Mouse (Mus musculus): ENCODE measurements around the gene Tsen2. TPM values are rescaled to one million over a fixed set of nuclear protein-coding genes. Genes with fewer than 3 reads are reported as not detected.

Gene Tsen2
- polyA plus RNA-seq (2014; fragmentation: Nextera tagmentation; extraction: Ambion mirVana), result 27.7 and 31.7 TPM in 2 replicates

DNA sequence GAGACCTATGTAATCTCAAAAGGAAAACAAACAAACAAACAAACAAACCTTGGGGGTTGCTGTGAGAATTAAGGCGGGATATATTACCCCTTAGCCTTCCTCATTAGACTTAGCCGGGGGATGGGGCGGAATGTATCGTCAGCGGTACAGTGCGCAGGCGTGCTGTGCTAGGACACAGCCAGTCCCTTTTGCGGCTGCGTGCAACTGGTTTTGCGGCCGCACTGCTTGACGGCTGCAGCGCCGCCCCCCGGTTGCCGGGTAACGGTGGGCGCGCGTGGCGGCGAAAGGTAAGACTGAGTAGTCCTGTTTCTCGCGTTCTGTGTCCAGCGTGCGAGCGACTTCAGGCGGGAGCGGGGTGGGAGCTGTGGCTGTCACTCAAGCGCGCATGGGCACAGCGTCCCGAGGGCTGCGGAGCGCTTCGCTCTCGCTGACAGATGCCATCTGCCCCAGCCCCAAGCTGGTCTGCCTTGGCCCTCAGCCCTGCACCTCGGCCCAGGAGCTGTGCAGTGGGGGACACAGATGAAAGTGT, at the start of gene Tsen2:
Gene Tsen2, plus strand, starts transcription at position 223 of the 529 bp plus-strand sequence.
- WGBS, result under 1% methylated on average over 38 of the region's 38 CpGs
- H3K36me3 ChIP-seq (ENCODE audit: control insufficient read depth, insufficient read depth, low read length), result peaks cover 5% of the 10 kb centered on the region
- no peaks in the 10 kb centered on the region for H3K9me3 ChIP-seq (ENCODE audit: control insufficient read depth, low read depth, low read length)
- H3K4me3 ChIP-seq (ENCODE audit: low read depth, low read length), result peak within 1 kb of the TSS; percentile 50
- H3K9ac ChIP-seq (replicated peaks; ENCODE audit: low read depth, low read length), result peak within 1 kb of the TSS; percentile 60
- no peaks in the 10 kb centered on the region for H3K27me3 ChIP-seq (ENCODE audit: control insufficient read depth, insufficient read depth, low read length)
- ATAC-seq (ENCODE audit: insufficient number of reproducible peaks, insufficient read depth, low FRiP score, low read depth), result peak; percentile 92
- H3K4me1 ChIP-seq (ENCODE audit: control insufficient read depth, insufficient read depth, low read length), result no peaks in the 10 kb centered on the region
- H3K4me2 ChIP-seq (replicated peaks; ENCODE audit: low read depth, low read length), result peak within 1 kb of the TSS; percentile 46
- peak within 1 kb of the TSS; percentile 48; the same call in 1 of the 2 replicates for H3K27ac ChIP-seq (ENCODE audit: low read length)

DNA sequence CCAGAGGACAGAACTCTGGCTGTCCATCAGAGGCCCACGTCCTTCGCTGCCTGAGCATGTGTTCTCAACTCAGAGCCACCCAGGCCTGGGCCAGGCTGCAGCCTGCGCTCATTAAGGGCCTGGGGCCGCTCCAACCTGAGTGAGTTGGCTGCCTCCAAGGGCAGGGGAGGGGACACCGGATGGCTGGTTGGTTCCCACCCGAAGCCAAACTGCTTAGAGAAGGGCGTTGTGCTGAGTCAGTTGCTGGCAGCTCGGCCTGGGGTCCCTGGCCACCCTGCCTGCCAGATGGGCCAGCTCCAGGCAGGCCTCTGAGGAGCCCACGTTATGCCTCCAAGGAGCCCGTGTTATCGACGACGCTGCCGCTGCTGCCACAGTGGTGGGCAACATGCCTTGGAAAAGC, 44.9 kb upstream of the Tsen2 start:
- Histone ChIP-seq H3K36me3 (ENCODE audit: control insufficient read depth, insufficient read depth, low read length) (no peaks in the 10 kb centered on the region), H3K4me2 (replicated peaks; ENCODE audit: low read depth, low read length) (no peak overlapping the region), H3K27me3 (ENCODE audit: control insufficient read depth, insufficient read depth, low read length) (no peaks in the 10 kb centered on the region), H3K4me3 (ENCODE audit: low read depth, low read length) (no peak overlapping the region), H3K9me3 (ENCODE audit: control insufficient read depth, low read depth, low read length) (no peaks in the 10 kb centered on the region), H3K27ac (ENCODE audit: low read length) (no peak overlapping the region), H3K9ac (replicated peaks; ENCODE audit: low read depth, low read length) (no peak overlapping the region), H3K4me1 (ENCODE audit: control insufficient read depth, insufficient read depth, low read length) (0 out of 2 replicates have a peak, but pooled peaks cover 2% of the 10 kb centered on the region)
- 79% methylated on average over 14 of the region's 14 CpGs for WGBS
- ATAC-seq (ENCODE audit: insufficient number of reproducible peaks, insufficient read depth, low FRiP score, low read depth), result no peak

DNA sequence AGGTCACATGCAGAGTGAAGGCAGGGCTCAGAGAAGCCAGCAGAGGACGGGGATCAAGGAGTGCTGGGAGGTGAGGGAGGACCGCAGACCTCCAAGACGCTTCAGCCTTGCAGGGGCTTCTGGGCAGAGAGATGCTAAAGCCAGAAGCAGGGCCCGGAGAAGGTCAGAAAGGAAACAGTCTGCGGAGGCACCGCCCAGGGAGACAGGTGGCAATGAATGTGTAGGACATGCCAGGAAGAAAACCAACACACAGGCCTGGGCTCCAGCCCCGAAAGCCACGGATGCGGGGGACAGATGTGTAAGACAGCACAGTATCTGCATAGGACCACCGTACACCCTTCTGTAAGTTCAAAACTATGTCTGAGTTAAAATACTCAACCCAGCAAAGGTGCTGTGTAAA, 44.2 kb upstream of the Tsen2 start:
- 0 out of 2 replicates have a peak, but pooled peaks cover 2% of the 10 kb centered on the region for H3K4me1 ChIP-seq (ENCODE audit: control insufficient read depth, insufficient read depth, low read length)
- no peak overlapping the region for H3K4me3 ChIP-seq (ENCODE audit: low read depth, low read length)
- no peaks in the 10 kb centered on the region for H3K9me3 ChIP-seq (ENCODE audit: control insufficient read depth, low read depth, low read length)
- H3K4me2 ChIP-seq (replicated peaks; ENCODE audit: low read depth, low read length), result no peak overlapping the region
- no peak overlapping the region for H3K27ac ChIP-seq (ENCODE audit: low read length)
- no peaks in the 10 kb centered on the region for H3K27me3 ChIP-seq (ENCODE audit: control insufficient read depth, insufficient read depth, low read length)
- WGBS, result 81% methylated on average over 10 of the region's 10 CpGs
- no peaks in the 10 kb centered on the region for H3K36me3 ChIP-seq (ENCODE audit: control insufficient read depth, insufficient read depth, low read length)
- H3K9ac ChIP-seq (replicated peaks; ENCODE audit: low read depth, low read length), result no peak overlapping the region
- ATAC-seq (ENCODE audit: insufficient number of reproducible peaks, insufficient read depth, low FRiP score, low read depth), result no peak

DNA sequence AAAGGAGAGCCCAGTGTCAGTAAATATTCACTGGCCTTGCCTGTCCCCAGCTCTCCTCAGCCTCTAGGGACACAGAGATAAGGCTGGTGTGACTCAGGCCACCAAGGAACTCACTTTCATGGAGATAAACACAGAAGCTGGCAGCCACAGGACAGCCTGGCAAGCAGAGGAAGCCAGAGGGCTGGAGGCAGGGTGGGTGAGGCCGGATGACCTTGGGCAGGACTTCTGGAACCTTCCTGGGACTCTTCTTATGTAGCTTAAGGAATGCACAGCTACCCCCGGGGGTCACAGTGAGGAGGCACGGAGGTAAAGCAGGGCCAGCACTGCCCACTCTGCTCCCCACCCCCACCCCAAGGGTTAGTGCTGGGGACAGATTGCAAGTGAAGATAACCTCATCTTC, 43.3 kb upstream of the Tsen2 start:
- Histone ChIP-seq H3K4me2 (replicated peaks; ENCODE audit: low read depth, low read length) (no peak overlapping the region), H3K36me3 (ENCODE audit: control insufficient read depth, insufficient read depth, low read length) (no peaks in the 10 kb centered on the region), H3K4me3 (ENCODE audit: low read depth, low read length) (no peak overlapping the region), H3K27ac (ENCODE audit: low read length) (no peak overlapping the region), H3K9ac (replicated peaks; ENCODE audit: low read depth, low read length) (no peak overlapping the region), H3K9me3 (ENCODE audit: control insufficient read depth, low read depth, low read length) (no peaks in the 10 kb centered on the region), H3K4me1 (ENCODE audit: control insufficient read depth, insufficient read depth, low read length) (0 out of 2 replicates have a peak, but pooled peaks cover 2% of the 10 kb centered on the region), H3K27me3 (ENCODE audit: control insufficient read depth, insufficient read depth, low read length) (no peaks in the 10 kb centered on the region)
- no peak for ATAC-seq (ENCODE audit: insufficient number of reproducible peaks, insufficient read depth, low FRiP score, low read depth)
- 50% methylated on average over 3 of the region's 3 CpGs for WGBS

DNA sequence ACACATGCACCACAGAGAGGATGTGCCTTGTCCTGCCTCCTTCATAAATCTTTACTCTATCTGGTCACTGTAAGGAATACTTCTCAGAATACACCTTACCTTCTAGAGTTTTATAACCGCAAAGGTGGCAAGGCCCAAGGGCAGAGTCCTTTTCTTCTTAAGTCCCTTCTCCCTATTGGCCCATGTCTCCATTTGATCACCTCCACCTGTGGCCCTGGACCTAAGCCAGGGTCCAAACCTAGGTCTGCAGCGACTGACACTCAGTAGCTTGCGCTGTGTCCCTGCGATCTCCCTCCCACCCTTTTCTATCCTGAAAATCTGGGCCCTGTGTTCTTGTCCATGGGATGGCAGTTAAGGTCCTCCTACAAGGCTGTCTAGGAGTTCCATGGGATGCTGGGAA, 41.4 kb upstream of the Tsen2 start:
- H3K4me1 ChIP-seq (ENCODE audit: control insufficient read depth, insufficient read depth, low read length), result 0 out of 2 replicates have a peak, but pooled peaks cover 2% of the 10 kb centered on the region
- WGBS, result 95% methylated on average over 4 of the region's 4 CpGs
- ATAC-seq (ENCODE audit: insufficient number of reproducible peaks, insufficient read depth, low FRiP score, low read depth), result no peak
- H3K9ac ChIP-seq (replicated peaks; ENCODE audit: low read depth, low read length), result no peak overlapping the region
- no peak overlapping the region for H3K4me2 ChIP-seq (replicated peaks; ENCODE audit: low read depth, low read length)
- H3K36me3 ChIP-seq (ENCODE audit: control insufficient read depth, insufficient read depth, low read length), result no peaks in the 10 kb centered on the region
- no peaks in the 10 kb centered on the region for H3K9me3 ChIP-seq (ENCODE audit: control insufficient read depth, low read depth, low read length)
- H3K4me3 ChIP-seq (ENCODE audit: low read depth, low read length), result no peak overlapping the region
- H3K27ac ChIP-seq (ENCODE audit: low read length), result no peak overlapping the region; the same call in 1 of the 2 replicates
- H3K27me3 ChIP-seq (ENCODE audit: control insufficient read depth, insufficient read depth, low read length), result no peaks in the 10 kb centered on the region

DNA sequence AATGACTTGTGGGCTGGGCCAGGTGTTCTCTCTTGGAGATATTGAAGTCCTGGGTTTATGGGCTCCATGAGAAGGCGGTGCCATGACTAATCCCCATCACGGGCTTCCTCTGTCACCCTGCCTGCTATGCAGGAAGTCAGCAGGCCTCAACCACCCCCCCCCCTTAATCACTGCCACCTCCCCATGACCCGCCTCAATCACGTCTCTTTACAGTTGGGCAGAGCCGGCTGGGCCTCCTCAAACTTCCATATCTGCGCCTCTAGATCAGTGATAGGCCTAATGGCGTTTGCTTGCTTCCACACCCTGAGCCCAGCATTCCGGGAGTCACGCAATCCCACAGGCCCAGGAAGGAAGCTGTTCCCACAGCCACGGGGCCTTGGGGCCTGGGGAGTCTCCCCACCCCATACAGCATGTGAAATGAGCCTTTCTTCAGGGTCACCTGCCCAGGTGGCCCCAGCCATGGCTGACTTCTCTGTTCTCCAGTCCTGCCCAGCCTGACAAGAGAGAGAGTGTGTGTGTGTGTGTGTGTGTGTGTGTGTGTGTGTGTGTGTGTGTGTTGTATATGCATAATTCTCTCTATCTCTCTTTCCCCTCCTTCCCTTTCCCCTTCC, 40.8 kb upstream of the Tsen2 start:
- Histone ChIP-seq H3K9ac (replicated peaks; ENCODE audit: low read depth, low read length) (no peak overlapping the region), H3K9me3 (ENCODE audit: control insufficient read depth, low read depth, low read length) (no peaks in the 10 kb centered on the region; the same call in 1 of the 2 replicates), H3K36me3 (ENCODE audit: control insufficient read depth, insufficient read depth, low read length) (no peaks in the 10 kb centered on the region), H3K27ac (ENCODE audit: low read length) (0 out of 2 replicates have a peak overlapping the region, but pooled peaks have one; percentile 29), H3K4me3 (ENCODE audit: low read depth, low read length) (no peak overlapping the region), H3K27me3 (ENCODE audit: control insufficient read depth, insufficient read depth, low read length) (no peaks in the 10 kb centered on the region), H3K4me1 (ENCODE audit: control insufficient read depth, insufficient read depth, low read length) (0 out of 2 replicates have a peak, but pooled peaks cover 2% of the 10 kb centered on the region), H3K4me2 (replicated peaks; ENCODE audit: low read depth, low read length) (no peak overlapping the region)
- WGBS, result 67% methylated on average over 10 of the region's 10 CpGs
- ATAC-seq (ENCODE audit: insufficient number of reproducible peaks, insufficient read depth, low FRiP score, low read depth), result peak; percentile 88

DNA sequence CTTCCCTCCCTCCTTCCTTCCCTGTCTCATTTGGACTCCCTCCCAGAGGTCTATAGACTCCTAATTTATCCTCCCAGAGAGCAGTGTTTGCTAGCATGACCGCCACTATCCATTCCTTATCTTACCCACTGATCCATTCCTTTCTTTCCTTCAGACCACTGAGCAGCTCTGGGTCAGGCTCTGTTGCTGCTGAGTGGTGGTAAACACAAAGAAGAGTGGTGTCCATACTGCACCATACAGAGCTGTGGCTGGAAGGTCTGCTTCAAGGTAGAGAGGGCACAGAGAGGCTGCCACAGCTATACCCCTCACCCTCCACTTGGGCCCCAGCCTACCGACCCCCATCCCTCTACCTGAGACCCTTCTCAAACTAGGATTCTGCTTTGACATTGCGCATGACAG, 40.3 kb upstream of the Tsen2 start:
- H3K4me2 ChIP-seq (replicated peaks; ENCODE audit: low read depth, low read length), result no peak overlapping the region
- H3K9ac ChIP-seq (replicated peaks; ENCODE audit: low read depth, low read length), result no peak overlapping the region
- H3K27ac ChIP-seq (ENCODE audit: low read length), result peak overlapping the region; percentile 29; the same call in 1 of the 2 replicates
- 63% methylated on average over 3 of the region's 3 CpGs for WGBS
- no peaks in the 10 kb centered on the region for H3K27me3 ChIP-seq (ENCODE audit: control insufficient read depth, insufficient read depth, low read length)
- no peak overlapping the region for H3K4me3 ChIP-seq (ENCODE audit: low read depth, low read length)
- ATAC-seq (ENCODE audit: insufficient number of reproducible peaks, insufficient read depth, low FRiP score, low read depth), result peak; percentile 50; the same call in 1 of the 2 replicates
- no peaks in the 10 kb centered on the region; the same call in 1 of the 2 replicates for H3K9me3 ChIP-seq (ENCODE audit: control insufficient read depth, low read depth, low read length)
- H3K36me3 ChIP-seq (ENCODE audit: control insufficient read depth, insufficient read depth, low read length), result no peaks in the 10 kb centered on the region
- 0 out of 2 replicates have a peak, but pooled peaks cover 2% of the 10 kb centered on the region for H3K4me1 ChIP-seq (ENCODE audit: control insufficient read depth, insufficient read depth, low read length)

DNA sequence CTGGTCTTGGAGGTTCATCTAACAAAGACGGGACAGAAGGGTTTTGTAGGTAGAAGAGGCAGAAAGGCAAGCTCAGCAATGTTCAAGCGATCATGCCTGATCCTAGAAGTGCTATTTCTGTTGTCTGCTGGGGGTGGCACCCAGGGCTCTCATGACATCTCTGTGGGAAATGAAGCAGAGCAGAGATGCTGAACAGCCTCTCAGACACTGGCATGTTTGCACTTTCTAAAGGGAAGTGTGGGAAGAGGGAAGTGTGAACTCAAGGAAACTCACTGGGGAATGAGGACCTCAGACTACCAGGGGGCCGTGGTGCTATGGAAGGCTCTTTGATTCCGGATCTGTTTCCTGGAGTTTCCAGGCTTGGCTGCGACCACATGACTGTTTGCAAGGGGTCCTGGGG, 39.5 kb upstream of the Tsen2 start:
- H3K4me3 ChIP-seq (ENCODE audit: low read depth, low read length), result no peak overlapping the region
- no peak overlapping the region; the same call in 1 of the 2 replicates for H3K27ac ChIP-seq (ENCODE audit: low read length)
- no peak for ATAC-seq (ENCODE audit: insufficient number of reproducible peaks, insufficient read depth, low FRiP score, low read depth)
- H3K9ac ChIP-seq (replicated peaks; ENCODE audit: low read depth, low read length), result no peak overlapping the region
- WGBS, result 77% methylated on average over 5 of the region's 5 CpGs
- H3K4me1 ChIP-seq (ENCODE audit: control insufficient read depth, insufficient read depth, low read length), result 0 out of 2 replicates have a peak, but pooled peaks cover 2% of the 10 kb centered on the region
- H3K27me3 ChIP-seq (ENCODE audit: control insufficient read depth, insufficient read depth, low read length), result no peaks in the 10 kb centered on the region
- H3K9me3 ChIP-seq (ENCODE audit: control insufficient read depth, low read depth, low read length), result no peaks in the 10 kb centered on the region; the same call in 1 of the 2 replicates
- no peaks in the 10 kb centered on the region for H3K36me3 ChIP-seq (ENCODE audit: control insufficient read depth, insufficient read depth, low read length)
- H3K4me2 ChIP-seq (replicated peaks; ENCODE audit: low read depth, low read length), result no peak overlapping the region
